Mouse (Mus musculus) neutrophil, adult 5-6 weeks (primary cell): ENCODE results near the gene Irf3. TPM values are rescaled to one million over a fixed set of nuclear protein-coding genes. Genes with fewer than 3 reads are reported as not detected.

Experiments used
- ATAC-seq: fragments of 151-379, 151-347 bp; 2 replicates; pipeline ENCODE4 v1.8.0; 2017; ENCODE audit warnings: mild to moderate bottlenecking, moderate TSS enrichment; ENCODE audit not compliant: insufficient number of reproducible peaks, poor library complexity, low FRiP score, severe bottlenecking; ENCODE audit errors: extremely low read depth
- total RNA-seq: library from RNA; stranded (forward); fragments of 200-1000 nt; gene quantifications from 2 replicates; pipeline ENCODE4 v1.2.3, GENCODE M21; 2017

Gene Irf3
- total RNA-seq, 1 experiment from 2014 or later: 230 TPM

GRCm38 (mm10) chr7:45048923-45049657, 51.6 kb downstream of the Irf3 start:
- ATAC-seq: no peak

- ATAC-seq: no peak
Observed at GRCm38 (mm10) chr7:45050945-45051600, 53.6 kb downstream of the Irf3 start.

- no peak for ATAC-seq
Observed at GRCm38 (mm10) chr7:45051601-45051974, 54.1 kb downstream of the Irf3 start.

Other genes starting within 250 kb of the Irf3 start
- gene Vrk3, start 249.2 kb upstream of the Irf3 start, total RNA-seq: 49.1 and 52.8 TPM in 2 replicates
- 0.98 and 1.5 TPM in 2 replicates for gene Zfp473, start 246.6 kb upstream of the Irf3 start, total RNA-seq
- 40.6 and 42.0 TPM in 2 replicates for gene Nup62, start 181.6 kb upstream of the Irf3 start, total RNA-seq
- 25.3 and 28.3 TPM in 2 replicates for gene Il4i1, start 181.3 kb upstream of the Irf3 start, total RNA-seq
- gene Atf5, start 181.0 kb upstream of the Irf3 start, total RNA-seq: 1.3 and 1.8 TPM in 2 replicates
- gene Akt1s1, start 148.7 kb upstream of the Irf3 start, total RNA-seq: 26.4 and 37.0 TPM in 2 replicates
- gene Tbc1d17, start 148.6 kb upstream of the Irf3 start, total RNA-seq: 62.0 and 73.8 TPM in 2 replicates
- 95.7 and 102 TPM in 2 replicates for gene Pnkp, start 140.5 kb upstream of the Irf3 start, total RNA-seq
- gene Ptov1, start 127.9 kb upstream of the Irf3 start, total RNA-seq: 5.2 and 9.7 TPM in 2 replicates
- 23.5 and 26.8 TPM in 2 replicates for gene Med25, start 104.9 kb upstream of the Irf3 start, total RNA-seq
- 22.1 and 29.9 TPM in 2 replicates for gene Fuz, start 101.6 kb upstream of the Irf3 start, total RNA-seq
- 23.9 and 29.8 TPM in 2 replicates for gene Ap2a1, start 68.2 kb upstream of the Irf3 start, total RNA-seq
- gene Tsks, start 54.4 kb upstream of the Irf3 start, total RNA-seq: not detected in 2 replicates
- not detected in 2 replicates for gene Cpt1c, start 22.8 kb upstream of the Irf3 start, total RNA-seq
- gene Prmt1, start 11.1 kb upstream of the Irf3 start, total RNA-seq: 41.1 and 52.0 TPM in 2 replicates
- gene Bcl2l12, start 1.1 kb downstream of the Irf3 start, total RNA-seq: 17.8 and 20.9 TPM in 2 replicates
- 35.7 and 39.7 TPM in 2 replicates for gene Scaf1, start 18.7 kb downstream of the Irf3 start, total RNA-seq
- gene Rras, start 20.3 kb downstream of the Irf3 start, total RNA-seq: 4.9 and 7.1 TPM in 2 replicates
- gene Prr12, start 55.2 kb downstream of the Irf3 start, total RNA-seq: 7.6 and 10.2 TPM in 2 replicates
- 50.7 and 51.0 TPM in 2 replicates for gene Nosip, start 64.8 kb downstream of the Irf3 start, total RNA-seq
- gene Prrg2, start 65.0 kb downstream of the Irf3 start, total RNA-seq: 19.8 and 21.8 TPM in 2 replicates
- 9.2 and 16.1 TPM in 2 replicates for gene Rcn3, start 94.6 kb downstream of the Irf3 start, total RNA-seq
- gene Fcgrt, start 106.2 kb downstream of the Irf3 start, total RNA-seq: 29.6 and 32.2 TPM in 2 replicates
- 587 and 609 TPM in 2 replicates for gene Rps11, start 126.8 kb downstream of the Irf3 start, total RNA-seq
- 2,520 and 3,147 TPM in 2 replicates for gene Rpl13a, start 131.1 kb downstream of the Irf3 start, total RNA-seq
- gene Gm45713, start 138.6 kb downstream of the Irf3 start, total RNA-seq: 0.58 TPM in 1 of 2 replicates, not detected in the other
- 34.4 and 37.5 TPM in 2 replicates for gene Flt3l, start 138.8 kb downstream of the Irf3 start, total RNA-seq
- 33.4 and 38.5 TPM in 2 replicates for gene Pih1d1, start 156.7 kb downstream of the Irf3 start, total RNA-seq
- 38.3 and 39.7 TPM in 2 replicates for gene Aldh16a1, start 156.9 kb downstream of the Irf3 start, total RNA-seq
- not detected in 2 replicates for gene Slc17a7, start 166.3 kb downstream of the Irf3 start, total RNA-seq
- gene Gfy, start 181.9 kb downstream of the Irf3 start, total RNA-seq: not detected in 2 replicates
- gene Pth2, start 183.3 kb downstream of the Irf3 start, total RNA-seq: not detected in 2 replicates
- 0.25 and 0.35 TPM in 2 replicates for gene Ccdc155, start 207.2 kb downstream of the Irf3 start, total RNA-seq
- 1.6 and 2.8 TPM in 2 replicates for gene Dkkl1, start 214.5 kb downstream of the Irf3 start, total RNA-seq
- gene Tead2, start 218.1 kb downstream of the Irf3 start, total RNA-seq: not detected in 2 replicates
- 602 and 650 TPM in 2 replicates for gene Cd37, start 241.5 kb downstream of the Irf3 start, total RNA-seq
- 0.12 TPM in 1 of 2 replicates, not detected in the other for gene Slc6a16, start 243.4 kb downstream of the Irf3 start, total RNA-seq